Mouse (Mus musculus) embryo, embryonic 10.5 days (tissue): ENCODE data around the gene Msantd3.

Experiments
- DNase-seq: peaks from one replicate; pipeline ENCODE4 v3.0.0-alpha.2; 2015; ENCODE audit warnings: low spot score

Gene Msantd3

DNA sequence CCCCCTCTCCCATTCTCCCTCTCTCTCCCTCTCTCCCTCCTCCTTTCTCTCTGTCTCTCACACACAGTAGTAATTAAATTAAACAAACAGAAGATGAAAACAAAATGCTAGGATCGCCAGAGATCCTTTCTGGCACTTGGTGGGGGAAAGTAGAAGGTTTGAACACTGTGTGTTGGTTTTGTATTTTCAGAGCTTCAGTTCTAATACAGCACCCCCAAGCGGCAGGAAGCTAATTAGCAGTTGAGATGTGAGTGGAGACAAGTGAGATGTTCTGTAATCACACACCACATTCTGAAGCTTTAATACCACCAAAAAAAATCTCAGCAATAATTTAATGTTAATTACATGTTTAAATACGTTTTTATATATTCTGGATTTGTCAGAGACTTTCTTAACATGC is 16.0 kb downstream of the Msantd3 start:
- peak; percentile 72 for DNase-seq

DNA sequence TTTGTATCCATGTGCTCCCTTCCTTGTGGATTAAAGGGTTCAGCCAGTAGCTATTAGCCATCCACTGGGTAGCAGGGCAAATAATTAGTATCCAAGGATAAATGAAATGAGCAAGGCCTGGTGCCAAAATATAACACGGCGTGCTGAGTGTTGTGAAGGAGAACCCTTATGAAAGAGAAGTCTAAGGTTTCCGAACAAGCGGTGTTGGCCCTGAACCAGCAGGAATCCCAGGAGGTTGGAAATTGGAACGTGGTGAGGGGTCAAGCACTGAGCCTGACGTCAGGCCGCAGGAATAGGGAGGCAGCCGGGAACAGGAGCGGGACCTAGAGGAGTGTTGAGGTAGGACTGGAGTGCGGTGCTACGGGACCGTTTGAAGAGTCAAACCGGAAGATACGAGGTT is 19.9 kb downstream of the Msantd3 start:
- DNase-seq, result no peak

DNA sequence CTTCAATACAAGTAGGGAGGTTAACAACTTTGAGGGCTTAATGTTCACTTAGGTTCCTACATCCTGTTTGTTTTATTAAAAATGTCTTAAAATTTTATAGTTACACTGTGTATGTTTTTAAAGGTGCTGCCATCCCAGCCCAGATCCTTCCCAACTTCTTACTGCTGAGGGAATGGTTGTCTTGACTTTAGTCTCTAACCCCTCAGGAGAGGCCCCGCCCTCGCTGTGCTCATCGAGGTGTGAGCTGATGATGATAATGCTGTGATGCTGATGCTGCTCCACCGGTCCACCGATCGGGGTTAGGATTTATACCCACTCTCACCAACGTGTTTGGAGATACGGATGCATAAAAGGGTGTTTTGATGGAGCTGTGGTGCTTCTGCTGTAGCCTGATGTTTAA is 22.1 kb downstream of the Msantd3 start:
- no peak for DNase-seq

DNA sequence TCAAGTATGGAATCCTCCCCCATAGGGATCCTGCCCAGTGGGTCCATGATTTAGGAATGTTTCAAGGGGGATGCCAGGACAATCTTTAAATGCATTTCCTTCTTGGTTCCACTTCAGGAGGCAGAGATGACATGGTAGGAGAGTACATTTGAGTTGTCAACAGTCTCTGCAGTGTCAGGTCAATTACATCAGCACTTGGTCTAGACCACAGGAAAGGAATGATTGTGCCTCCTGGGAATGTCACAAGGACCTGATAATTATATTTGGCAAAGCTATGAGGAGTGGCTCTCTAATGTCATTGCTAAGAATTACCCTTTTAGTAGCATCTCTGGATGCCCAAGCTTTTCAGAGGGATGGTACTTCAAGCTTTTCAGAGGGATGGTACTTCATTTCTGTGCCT is 25.2 kb downstream of the Msantd3 start:
- DNase-seq, result no peak

DNA sequence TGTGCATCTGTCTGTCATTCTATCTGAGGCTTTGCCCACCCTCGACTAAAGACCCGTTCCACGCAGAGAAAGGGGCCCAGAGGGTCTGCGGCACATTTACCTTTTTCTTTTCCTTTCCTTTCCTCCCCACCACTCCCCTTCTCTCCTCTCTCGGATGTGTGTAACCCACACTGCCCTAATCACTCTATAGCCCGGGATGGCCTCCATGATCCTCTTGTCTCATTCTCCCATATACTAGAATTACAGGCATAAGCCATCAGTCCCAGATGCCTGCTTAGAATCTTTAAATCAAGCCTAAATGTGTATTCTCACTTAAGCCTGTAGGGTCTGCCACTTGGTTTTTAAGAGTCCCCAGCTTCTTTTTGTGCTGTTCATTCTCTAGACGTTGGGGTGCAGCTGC is 36.6 kb downstream of the Msantd3 start:
- DNase-seq, result no peak

DNA sequence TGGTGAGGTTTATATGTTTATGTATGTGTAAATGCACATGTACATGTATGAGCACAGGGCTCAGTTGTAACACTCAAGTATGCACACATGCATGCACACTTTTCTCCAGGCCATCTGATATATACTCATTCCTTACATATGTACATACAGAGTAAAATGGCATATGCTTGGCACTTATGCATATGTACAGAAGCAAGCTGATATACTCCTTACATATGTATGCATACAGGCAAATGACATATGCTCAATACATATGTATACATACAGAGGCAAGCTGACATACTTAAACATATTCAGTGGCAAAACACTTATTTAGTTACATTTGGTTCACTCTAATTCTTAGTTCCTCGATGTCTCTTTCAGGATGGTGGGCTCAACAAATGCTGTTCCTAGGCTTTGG is 38.1 kb downstream of the Msantd3 start:
- DNase-seq, result no peak

DNA sequence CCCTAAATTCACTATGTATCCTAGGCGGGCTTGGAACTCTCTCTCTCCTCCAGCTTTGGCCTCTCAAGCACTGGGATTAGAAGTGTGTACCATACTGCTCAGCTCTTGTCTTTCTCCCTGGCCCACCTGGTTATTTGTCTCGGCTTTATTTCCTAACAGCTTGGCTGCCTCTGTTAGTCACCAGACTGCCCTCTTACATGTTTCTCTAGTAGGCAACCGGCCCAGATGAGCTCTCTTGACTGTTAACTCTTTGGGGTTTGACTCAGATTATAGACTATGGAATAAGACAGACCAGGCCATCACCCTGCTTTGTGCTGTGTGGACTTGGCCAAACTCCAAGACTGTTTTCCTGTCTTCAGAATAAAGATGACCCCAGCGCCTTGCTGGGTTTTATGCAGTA is 38.7 kb downstream of the Msantd3 start:
- DNase-seq, result no peak

DNA sequence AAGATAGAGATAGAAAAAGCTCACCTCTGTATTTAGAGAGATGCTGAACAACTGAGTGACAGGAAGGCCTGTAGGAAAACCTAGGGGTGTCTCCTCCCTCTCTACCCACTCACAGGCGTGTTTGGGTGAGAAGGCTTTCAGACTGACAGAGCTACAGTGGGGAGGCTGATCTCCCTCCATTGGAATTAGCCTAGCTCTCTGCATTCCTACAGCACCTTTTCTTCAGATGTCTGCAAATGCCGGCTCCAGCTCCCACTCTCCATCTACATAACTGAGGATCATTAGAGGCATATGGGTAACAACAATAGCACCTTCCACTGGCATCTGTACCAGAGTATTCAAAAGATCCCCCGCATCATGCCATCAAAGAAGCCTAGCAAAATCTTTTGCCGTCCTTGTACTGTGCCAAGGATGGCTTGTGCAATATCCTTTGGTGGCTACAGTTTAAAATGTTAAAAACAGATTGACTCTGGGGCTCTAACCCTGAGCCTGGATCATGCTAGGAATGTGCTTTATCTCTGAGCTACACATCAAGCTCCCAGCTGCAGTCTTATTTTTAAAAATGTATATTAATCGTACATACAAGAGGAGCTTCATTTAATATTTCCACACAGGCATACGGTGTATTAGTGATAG is 39.9 kb downstream of the Msantd3 start:
- no peak for DNase-seq

DNA sequence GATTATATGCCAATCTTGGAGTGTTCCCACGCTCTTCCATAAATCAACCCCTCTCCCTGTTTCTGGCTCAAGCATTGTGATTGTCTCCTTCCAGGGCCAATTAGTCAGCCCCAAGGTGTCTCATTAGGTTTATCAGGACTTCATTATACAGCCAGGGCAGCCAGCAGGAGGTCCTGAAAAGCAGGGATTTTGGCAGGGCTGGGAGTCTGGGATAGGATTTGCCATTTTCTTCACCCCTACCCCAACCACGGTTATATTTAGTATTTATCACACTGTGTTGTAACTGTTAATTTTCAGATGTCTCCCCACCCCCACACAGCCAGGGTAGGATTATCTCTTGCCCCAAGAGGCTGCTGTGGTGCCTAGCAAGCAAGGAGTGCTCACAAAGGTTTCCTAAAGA is 41.5 kb downstream of the Msantd3 start:
- no peak for DNase-seq

DNA sequence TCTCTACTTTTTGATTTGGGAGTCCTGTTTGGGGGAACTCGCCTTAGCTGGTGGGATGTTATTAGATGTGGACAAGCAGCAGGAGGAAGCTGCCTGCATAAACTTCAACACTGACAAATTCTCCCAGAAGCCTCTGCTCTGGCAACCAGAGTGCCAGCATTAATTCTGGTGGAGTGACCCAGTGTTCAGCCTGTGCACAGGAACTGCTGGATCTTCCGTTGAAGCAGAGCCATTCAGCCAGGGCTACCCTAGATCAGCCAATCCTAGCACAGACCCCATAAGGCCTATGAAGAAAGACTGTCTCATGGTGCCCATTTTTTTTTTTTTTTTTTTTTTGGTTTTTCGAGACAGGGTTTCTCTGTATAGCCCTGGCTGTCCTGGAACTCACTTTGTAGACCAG is 42.3 kb downstream of the Msantd3 start:
- DNase-seq, result no peak

DNA sequence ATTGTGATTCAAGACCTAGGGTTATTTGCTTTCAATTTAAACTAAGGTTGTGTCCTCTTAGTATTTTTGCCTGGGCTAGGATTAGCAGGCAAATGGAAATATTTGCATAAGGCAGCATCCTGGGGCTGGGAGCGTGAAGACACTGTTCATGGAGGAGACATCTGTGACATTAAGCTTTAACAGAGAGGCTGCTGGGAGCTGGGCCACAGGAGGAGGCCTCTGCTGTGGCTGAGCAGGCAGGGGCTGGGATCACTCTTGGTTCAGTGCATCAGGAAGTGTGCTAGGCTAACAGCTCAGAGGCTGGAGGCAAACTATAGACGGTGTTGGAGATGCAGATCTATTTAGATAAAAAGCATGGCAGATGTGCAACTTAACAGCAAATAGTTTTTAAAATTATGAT is 43.2 kb downstream of the Msantd3 start:
- DNase-seq, result peak; percentile 26

DNA sequence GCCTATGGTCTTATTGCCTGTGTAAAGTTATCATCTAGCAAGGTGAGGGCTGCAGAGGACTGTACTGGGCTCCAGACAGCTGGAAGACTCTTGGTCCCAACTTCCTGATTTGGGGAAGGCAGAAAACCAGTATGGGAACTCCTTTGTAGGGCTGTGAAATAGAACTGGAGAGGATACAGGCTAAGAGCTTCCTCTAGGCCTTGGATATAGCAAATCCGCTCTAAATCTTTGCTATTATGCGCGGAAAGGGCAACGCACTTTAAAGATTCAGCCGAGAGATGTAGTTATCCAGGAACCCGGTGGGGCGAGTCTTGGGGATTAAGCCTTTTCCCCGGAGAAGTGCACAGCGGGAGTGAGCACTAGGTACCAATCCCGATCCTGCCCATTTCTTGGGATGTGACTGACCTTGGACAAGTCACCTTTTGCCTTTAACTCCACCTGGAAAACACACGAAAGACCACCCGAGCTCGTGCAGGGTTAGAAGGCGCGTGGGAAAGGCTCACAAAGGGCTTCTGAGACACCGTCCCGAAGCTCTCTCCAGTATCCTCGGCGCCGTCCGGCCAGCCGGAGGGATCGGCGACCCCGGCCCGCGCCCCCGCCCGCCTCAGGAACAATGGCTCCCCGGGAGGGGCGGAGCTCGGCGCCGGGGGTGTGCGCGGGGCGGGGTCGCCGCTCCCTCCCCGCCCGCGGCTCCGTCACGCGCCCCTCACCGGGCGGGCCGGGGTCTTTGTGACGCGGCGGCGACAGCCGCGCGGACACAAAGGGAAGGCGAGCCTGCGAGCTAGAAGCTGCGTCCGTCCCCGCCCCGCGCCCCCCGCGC is 44.9 kb downstream of the Msantd3 start, which contains the start of gene Tmeff1:
Gene Tmeff1, plus strand, starts transcription at position 754 of the 820 bp plus-strand sequence.
- DNase-seq, result peak; percentile 82

DNA sequence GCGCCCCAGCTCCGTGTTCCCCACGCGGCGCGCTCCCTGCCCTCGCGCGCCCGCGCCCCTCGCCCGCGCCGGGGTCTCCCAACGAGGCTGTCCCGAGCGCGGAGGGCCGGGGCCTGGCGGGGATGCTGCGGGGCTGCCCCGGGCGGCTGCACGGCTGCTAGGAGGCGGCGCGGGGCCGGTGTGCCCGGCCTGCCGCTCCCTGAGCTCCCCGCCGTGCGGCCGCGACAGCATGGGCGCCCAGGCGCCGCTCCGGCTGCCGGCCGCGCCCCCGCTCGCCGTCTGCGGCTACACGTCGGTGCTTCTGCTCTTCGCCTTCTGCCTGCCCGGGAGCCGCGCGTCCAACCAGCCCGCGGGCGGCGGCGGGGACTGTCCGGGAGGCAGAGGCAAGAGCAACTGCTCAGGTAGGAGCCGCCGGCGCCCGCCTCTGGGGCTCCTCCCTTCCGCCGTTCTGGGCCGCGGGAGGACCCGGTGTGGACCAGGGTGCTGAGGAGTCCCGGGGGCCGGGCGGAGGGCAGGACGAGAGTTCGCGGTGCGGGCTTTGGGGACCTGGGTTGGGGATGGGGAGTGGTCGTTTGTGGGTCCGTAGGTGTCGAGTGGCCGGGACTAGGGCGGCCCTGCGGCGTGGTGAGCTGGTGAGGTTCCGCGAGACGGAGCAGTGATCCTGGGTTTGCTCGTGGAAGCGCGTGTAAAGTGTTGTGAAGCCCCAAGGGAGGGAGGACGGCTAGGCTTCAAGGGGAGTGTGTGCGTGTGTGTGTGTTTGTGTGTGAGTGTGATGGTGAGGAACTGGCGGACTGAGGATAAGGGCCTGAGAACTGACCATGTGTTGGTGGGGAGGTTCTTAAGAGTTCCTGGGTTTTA is 45.7 kb downstream of the Msantd3 start:
- peak; percentile 59 for DNase-seq

DNA sequence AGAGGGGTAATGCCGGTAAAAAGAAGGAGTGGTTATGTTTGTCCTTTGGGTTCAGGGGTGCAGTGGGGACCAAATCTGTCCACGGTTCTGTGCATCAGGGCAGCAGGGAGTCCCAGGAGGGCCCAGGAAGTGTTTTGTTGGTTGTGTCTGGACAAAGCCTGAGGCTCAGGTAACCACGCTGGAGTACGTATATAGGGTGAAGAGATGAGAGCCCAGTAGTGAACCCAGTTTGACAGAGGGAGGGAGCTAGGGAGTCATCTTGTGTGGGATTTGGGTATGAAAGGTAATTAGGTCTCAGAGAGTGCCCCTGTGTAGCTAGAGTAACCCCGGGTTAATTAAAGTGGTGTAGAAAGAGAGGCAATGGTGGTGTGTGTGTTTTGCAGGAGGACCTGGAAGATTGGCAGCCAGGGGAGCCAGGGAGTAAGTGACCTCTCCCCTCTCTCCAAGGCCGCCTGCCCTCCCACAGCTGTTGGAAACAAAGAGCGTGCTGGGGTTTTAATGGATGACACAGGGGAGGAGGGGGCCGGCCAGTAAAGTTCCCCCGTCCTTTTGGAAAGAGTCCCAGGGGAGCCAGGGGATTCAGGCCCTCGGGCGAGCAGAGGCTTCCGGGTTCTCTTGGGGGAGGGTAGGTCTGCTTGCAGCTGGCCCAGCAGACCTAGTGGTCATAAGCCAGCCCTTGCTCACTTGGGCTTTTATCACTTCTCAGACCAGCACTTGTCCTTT is 46.5 kb downstream of the Msantd3 start:
- peak; percentile 89 for DNase-seq

DNA sequence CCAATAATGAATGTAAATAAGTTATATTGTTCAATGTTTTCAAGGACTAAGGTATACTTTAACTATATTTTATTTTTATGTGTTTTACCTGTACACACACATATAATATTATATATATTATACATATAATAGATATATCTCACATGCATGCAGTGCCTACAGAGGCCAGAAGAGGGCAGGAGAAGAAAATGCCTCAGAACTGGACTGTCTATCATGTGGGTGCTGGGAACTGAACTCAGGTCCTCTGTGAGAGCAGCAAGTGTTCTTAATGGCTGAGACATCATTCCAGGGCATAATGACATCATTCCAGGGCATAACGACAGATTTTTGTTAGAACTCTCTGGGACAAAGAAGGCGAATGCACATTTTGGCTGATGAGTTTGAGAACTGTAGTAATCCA is 47.8 kb downstream of the Msantd3 start:
- DNase-seq, result no peak

DNA sequence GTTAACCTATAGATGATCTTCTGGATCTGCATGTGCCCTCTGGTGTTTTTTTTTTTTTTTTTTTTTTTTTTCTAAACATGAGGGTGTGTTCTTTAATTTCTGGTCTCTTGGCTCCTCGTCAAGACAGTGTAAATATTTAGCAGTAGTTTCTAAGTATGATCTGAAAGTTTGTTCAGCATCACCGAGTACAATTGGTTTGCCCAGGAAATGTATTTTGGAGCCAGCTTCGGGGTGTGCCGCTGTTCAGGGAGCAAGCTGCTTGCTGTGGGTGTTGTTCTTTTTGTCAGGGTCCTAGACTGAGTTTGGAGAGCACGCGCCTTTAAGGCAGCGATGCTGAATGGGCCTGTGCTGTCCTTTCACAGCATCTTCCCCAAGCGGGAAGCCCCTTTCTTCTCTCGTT is 48.8 kb downstream of the Msantd3 start:
- no peak for DNase-seq

DNA sequence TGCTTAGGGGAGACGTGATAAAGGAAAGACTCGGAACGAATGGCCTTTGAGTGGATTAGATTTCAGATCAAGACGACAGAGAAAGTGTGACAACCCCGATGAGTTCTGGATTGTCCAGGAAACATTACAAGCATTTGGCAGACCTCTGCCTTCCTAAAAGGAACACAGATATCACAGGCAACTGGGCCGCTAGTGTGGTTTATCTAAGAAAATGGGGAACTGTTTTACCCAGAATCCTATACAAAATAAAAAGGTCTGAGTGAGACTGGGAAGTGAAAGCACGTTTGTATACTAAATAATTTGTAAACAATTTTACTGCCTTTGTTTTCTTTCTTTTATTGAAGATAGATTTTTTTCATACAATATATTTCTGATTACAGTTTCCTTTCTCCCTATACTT is 51.1 kb downstream of the Msantd3 start:
- DNase-seq, result no peak

DNA sequence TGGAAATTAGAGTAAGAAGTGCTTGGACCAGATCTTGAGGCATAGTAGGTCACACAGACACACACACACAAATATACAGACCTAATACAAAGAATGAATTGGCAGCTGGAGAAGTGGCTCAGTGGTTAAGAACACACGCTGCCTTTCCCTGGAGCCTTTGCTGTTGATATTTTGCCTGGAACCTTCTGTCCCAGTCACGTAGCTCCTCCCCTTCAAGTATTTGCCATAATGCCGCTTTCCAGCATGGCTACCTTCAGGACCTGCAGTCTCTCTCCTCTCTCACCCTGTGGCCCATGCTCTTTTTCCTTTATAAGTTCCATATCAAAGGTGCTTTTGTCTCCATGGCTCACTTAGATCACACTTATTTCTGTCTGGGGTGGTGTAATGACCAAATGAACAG is 51.7 kb downstream of the Msantd3 start:
- DNase-seq, result no peak

DNA sequence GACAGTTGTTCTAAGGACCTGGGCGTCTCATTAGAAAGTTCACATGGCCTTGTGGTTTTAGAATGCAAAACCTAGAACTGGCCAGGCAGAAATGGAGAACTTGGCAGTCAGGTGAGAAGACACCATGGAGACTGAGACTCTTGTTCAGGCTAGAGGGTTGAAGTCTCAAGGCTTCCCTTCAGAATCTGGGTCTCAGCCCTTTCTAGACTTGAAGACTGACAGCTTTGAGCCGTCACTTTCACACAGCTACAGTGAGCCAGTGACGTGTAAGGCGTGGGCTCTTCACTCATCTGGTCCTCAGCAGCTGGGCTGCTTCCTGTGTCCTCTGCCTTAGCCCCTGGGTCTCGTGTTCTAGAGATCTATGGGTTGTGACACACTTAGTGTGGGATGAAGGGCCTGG is 52.6 kb downstream of the Msantd3 start:
- no peak for DNase-seq

DNA sequence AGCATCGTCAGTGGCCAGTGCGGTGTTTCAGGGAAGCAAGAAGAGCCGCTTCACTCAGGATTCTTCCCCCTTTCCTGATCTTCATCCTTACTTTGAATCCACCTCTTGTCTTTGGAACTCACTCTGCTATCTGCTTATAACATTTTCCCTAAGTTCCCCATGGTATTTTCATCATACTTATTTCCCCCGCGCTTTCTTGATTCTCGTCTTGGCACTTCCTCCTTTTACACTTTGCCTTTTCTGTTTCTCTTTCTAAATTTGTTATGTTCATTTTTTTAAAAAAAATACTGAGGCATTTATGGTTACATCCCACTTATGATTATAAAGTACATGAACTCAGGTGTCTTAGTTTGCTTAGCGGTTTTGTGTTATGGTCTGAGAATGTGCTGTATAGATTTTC is 53.1 kb downstream of the Msantd3 start:
- no peak for DNase-seq

DNA sequence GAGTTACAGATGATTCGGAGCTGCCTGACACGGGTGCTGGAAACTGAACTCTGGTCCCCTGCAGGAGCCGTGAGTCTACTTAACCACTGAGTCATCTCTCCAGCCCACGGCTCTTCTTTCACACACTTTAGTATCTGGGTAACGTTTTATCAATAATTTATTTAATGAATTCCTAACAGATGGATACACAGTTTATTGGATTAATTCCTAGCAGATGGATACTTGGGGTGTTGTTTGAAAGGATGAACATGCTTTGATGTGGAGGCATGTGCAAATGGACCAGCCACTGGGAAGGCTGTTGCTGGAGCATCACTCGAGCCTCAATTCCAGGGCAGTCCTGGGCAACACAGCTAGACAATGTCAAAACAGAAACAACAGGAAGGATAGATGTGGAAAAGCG is 56.4 kb downstream of the Msantd3 start:
- no peak for DNase-seq

DNA sequence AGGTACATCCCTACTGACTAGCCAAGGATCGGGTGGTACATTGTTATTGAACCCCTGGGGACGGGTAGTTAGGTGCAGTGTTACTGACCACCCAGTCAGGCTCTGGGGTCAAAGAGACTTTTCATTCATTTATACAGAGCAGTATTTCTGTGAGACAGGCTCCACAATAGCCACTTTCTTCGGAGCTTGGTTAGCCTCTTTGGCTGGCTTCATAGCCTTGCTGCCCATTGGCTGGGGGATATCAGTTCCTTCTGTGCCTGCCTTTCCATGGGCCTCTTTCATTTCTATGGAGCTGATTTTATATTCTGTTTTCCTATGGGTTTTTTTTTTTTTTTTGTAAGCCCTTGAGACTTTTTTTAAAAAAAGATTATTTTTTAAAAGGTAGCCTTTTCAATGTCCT is 65.9 kb downstream of the Msantd3 start:
- no peak for DNase-seq
